Mouse (Mus musculus): Measurements from ENCODE around the gene Hunk.

- TF ChIP-seq POLR2A (IDR thresholded peaks at IDR 0.05; ENCODE audit: insufficient read length, low read depth) (no peak), E2F4 (IDR thresholded peaks at IDR 0.05; ENCODE audit: insufficient read depth) (no peak), REST (IDR thresholded peaks at IDR 0.05; ENCODE audit: insufficient read depth, insufficient read length) (no peak), USF1 (IDR thresholded peaks at IDR 0.05; ENCODE audit: low read depth) (no peak), MYOG (IDR thresholded peaks at IDR 0.05; ENCODE audit: control insufficient read depth in 1 of 3, insufficient read depth in 1 of 3, insufficient read length in 2 of 3, low read depth in 2 of 3) (no peak), POLR2AphosphoS2 (IDR thresholded peaks at IDR 0.05; ENCODE audit: insufficient read length, low read depth) (no peak), TCF3 (IDR thresholded peaks at IDR 0.05; ENCODE audit: insufficient read length, low read depth) (no peak)
These were observed 77.0 kb downstream of the Hunk start for GRCm38 (mm10) chr16:90462728-90463275.
